Mouse (Mus musculus): ENCODE measurements around the gene Dnmt3a. TPM values are rescaled to one million over a fixed set of nuclear protein-coding genes. Genes with fewer than 3 reads are reported as not detected.

Dnmt3a gene
- total RNA-seq, 2 experiments from 2014 or later, result 100 to 124 TPM

DNA sequence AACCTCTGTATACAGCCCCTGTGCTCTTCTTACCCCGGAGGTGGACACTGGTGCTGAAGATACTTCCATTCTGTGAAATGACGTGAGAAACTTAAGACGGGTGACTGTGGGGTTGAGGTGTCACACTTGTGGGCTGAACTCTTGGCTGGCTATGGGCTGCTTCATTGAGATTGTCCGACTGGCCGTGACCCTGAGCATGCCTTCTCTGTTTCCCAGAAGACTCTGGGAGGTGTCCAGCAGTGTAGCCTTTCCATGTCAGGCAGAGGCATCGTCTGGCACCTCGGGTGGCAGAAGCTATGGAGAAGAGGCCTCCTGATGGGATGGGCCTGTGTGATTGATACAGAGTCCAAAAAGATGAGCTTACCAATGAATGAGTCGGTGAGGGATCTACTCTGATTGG is 7.3 kb downstream of the Dnmt3a start:
- intact Hi-C loops (cut with DNase I), result no loop called here
- DNase-seq (ENCODE audit: low spot score in 2 of 2), result no peak

- intact Hi-C loops (cut with DNase I), result loop anchor here (5.0 kb wide), 1 partner anchor 37 kb away; no protein-coding TSS in a partner anchor
- DNase-seq (ENCODE audit: low spot score in 2 of 2), result no peak
Observed at GRCm38 (mm10) chr12:3815386-3815785, 9.6 kb downstream of the Dnmt3a start.

DNA sequence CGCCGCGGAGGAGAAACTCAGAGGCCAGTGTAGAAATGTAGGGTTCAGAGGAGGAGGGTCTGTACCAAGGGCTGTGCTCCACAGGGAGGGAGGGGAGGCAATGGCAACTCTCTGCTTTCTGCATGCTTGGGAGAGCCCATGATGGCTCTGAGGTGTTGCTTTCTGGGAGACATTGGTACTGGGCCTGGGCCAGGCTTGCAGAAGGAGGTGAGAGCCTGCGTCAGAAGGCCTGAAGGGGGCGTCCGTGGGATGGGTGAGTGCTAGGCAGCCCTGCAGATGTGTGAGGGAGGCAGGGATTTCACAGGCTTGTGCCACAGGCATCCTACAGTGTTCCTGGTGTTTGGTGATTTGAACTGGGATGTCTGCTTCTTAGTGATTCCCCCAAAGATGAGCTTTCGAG is 11.2 kb downstream of the Dnmt3a start:
- peak; percentile 68 to 82 for DNase-seq (ENCODE audit: low spot score in 2 of 2)

GRCm38 (mm10) chr12:3817566-3817965 is 11.8 kb downstream of the Dnmt3a start:
- intact Hi-C loops (cut with DNase I), result loop anchor here (5.0 kb wide), 1 partner anchor 35 kb away; no protein-coding TSS in a partner anchor
- no peak for DNase-seq (ENCODE audit: low spot score in 2 of 2)

More for the DNA sequence above, 11.2 kb downstream of the Dnmt3a start:
- intact Hi-C loops (cut with DNase I), result loop anchor here (5.0 kb wide), 1 partner anchor 35 kb away; no protein-coding TSS in a partner anchor

GRCm38 (mm10) chr12:3819899-3820298 is 14.1 kb downstream of the Dnmt3a start:
- DNase-seq (ENCODE audit: low spot score in 2 of 2), result no peak
- intact Hi-C loops (cut with DNase I), result loop anchor here (5.0 kb wide), 1 partner anchor 32 kb away; no protein-coding TSS in a partner anchor

DNA sequence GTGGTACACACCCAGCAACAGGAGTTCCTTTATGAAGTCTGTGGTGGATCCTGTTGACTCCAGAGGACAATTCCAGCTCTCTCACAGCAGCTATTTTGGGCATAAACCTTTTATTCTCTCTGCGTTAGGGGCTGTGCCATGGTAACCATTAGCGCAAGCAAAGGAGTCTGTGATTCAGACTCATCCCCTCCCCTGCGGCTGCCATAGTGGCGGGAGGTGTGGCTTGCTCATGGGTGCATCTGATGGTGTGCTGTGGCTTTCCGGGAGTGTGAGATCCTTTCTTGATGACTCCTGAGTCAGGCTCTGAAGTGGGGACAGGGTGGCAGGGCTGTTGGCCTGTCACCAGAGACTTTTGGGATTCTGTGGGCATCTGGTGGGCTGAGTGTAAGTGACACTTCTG is 17.6 kb downstream of the Dnmt3a start:
- intact Hi-C loops (cut with DNase I), result no loop called here
- DNase-seq (ENCODE audit: low spot score in 2 of 2), result peak; percentile 61 to 66

- no peak for DNase-seq (ENCODE audit: low spot score in 2 of 2)
- intact Hi-C loops (cut with DNase I), result no loop called here
Observed at GRCm38 (mm10) chr12:3824906-3825713, 19.3 kb downstream of the Dnmt3a start.

DNA sequence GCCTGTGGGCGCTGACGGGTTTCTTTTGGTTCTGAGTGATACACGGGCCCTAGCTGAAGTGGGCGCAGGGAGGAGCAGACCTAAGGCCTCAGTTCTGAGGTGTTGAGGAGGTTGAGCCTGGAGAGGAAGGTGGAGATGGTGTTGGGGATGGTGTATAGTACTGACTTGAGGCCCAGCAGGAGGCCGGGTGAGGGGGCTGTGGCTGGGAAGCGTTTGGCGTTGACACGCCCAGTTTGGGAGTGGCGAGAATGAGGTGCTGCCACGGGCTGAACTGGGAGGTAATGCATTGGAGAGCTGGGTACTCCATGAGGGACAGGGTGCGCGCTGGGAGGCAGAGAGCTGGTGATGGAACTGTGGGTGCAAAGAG is 19.9 kb downstream of the Dnmt3a start:
- DNase-seq (ENCODE audit: low spot score in 2 of 2), result no peak
- intact Hi-C loops (cut with DNase I), result no loop called here

DNA sequence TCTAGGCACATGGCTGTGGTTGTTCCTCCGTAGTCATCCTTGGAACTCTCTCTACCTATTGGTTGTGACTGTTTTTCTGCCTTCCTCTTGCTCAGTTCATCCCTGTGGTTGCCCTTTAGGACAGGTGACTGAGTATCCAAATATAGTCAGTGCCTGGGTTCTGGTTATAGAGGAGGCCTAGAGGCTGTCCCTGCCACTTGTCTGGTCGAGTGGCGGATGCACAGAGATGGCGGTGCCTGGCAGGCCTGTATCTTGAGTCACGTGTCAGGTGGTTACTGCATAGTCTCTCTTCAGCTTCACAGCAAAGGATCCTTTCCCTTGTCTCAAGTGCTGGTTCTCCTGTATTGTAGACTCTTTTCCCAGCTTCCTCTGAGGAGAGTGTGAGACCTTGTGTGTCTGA is 22.0 kb downstream of the Dnmt3a start:
- intact Hi-C loops (cut with DNase I), result no loop called here
- no peak for DNase-seq (ENCODE audit: low spot score in 2 of 2)

GRCm38 (mm10) chr12:3833059-3833760 is 27.4 kb downstream of the Dnmt3a start:
- intact Hi-C loops (cut with DNase I), result no loop called here
- DNase-seq (ENCODE audit: low spot score in 2 of 2), result no peak

GRCm38 (mm10) chr12:3833851-3834273 is 28.1 kb downstream of the Dnmt3a start:
- peak; percentile 71 for DNase-seq (ENCODE audit: low spot score in 2 of 2)
- intact Hi-C loops (cut with DNase I), result no loop called here

- intact Hi-C loops (cut with DNase I), result no loop called here
- peak in 1 of 2 experiments; percentile 50 for DNase-seq (ENCODE audit: low spot score in 2 of 2)
Observed at GRCm38 (mm10) chr12:3834373-3835314, 28.8 kb downstream of the Dnmt3a start.

DNA sequence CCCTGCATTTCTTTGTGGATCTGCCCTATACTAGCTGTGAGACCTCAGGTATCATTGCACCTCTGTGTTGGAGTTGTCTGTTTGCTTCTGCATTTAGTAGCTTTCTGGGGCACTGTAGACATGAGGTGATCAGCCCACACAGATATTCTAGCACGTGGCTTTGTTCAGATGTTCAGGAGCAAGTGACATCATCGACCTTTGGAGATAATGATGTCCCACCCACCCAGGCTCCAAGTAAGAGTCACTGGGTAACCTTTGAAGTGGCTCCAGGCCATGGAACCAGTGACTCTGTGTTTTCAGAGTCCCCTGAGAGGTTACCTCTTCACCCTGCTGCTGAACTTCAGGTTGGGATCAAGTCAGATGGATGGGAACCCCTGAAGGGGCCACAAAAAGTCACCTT is 29.8 kb downstream of the Dnmt3a start:
- DNase-seq (ENCODE audit: low spot score in 2 of 2), result no peak
- intact Hi-C loops (cut with DNase I), result no loop called here

DNA sequence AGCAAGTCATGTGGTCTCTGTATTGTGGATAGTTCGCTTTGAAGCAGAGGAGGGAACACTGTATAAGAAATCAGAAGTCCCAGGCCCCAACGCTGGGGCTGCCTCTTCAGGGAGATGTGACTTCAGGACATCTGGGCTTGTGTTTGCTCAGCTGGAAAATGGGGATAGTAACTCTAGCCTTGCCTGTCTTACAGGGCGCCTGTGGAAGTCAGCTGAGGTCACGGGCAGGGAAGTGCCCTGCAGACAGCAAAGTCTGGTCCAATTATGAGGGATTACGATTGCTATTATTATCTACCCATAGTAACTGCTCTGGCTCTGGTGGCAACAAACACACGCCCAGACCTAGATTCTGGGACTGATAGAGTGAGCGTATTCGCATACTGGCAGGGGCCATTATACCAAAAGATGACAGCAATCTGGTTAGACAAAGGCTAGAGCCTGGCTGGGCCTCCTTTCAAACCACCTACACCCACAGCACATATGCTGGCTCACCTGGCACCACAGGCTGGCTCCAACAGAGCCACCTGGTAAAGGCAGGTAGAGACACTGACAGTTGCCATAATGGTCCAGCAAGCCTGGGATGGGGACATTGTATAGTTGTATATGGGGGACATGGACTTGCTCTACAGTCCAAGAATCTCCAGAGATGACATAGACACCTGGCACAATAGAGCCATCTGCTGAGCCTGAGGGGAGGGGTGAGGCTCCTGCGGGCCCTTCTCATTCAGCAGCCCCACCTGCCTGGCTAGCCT is 31.4 kb downstream of the Dnmt3a start:
- intact Hi-C loops (cut with DNase I), result no loop called here
- DNase-seq (ENCODE audit: low spot score in 2 of 2), result no peak

DNA sequence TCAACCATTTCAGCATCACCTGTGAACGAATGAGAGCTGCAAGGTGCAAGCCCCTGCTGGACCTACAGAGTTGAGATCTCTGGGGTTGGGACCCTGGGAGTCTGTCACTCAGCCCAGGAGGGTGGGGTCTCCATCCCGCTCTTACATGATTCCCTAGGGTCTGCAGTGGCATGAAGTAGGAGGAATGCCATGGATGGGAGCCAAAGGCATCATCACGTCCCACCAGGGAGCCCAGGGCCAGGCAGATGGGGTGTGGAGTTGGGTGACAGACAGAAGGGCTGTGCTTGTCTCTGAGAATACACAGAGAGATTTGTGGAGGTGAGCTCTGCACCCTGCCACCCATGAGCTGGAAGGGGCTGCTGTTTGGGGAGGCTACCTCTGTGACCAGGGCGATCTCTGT is 32.2 kb downstream of the Dnmt3a start:
- intact Hi-C loops (cut with DNase I), result no loop called here
- no peak for DNase-seq (ENCODE audit: low spot score in 2 of 2)

GRCm38 (mm10) chr12:3839662-3840061 is 33.9 kb downstream of the Dnmt3a start:
- no peak for DNase-seq (ENCODE audit: low spot score in 2 of 2)
- intact Hi-C loops (cut with DNase I), result no loop called here

GRCm38 (mm10) chr12:3841121-3841520 is 35.3 kb downstream of the Dnmt3a start:
- no peak for DNase-seq (ENCODE audit: low spot score in 2 of 2)
- intact Hi-C loops (cut with DNase I), result no loop called here

DNA sequence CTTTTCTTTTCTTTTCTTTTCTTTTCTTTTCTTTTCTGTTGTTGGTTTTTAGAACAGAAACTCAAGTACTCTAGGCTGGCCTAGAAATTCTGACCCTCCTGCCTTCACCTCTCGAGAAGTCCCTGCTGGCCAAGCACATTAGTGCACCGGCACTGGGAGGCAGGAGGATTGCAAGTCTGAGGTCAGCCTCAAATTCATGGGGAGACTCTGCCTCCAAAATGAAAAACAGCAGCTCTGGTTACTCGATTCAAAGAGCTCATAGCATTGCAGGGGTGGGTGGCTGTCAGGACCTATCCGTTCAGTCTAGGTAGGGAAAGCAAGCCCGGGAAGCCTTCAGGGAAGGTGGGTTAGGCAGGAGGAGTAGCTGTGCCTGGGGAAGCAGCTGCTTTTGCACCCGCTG is 37.0 kb downstream of the Dnmt3a start:
- intact Hi-C loops (cut with DNase I), result no loop called here
- no peak for DNase-seq (ENCODE audit: low spot score in 2 of 2)

GRCm38 (mm10) chr12:3843371-3843861 is 37.6 kb downstream of the Dnmt3a start:
- intact Hi-C loops (cut with DNase I), result no loop called here
- DNase-seq (ENCODE audit: low spot score in 2 of 2), result no peak
